Mouse (Mus musculus) megakaryocyte, adult 5-6 weeks (primary cell): ENCODE data around the gene Cdh22. TPM values are rescaled to one million over a fixed set of nuclear protein-coding genes. Genes with fewer than 3 reads are reported as not detected.

ENCODE experiments used
- ATAC-seq: 2 replicates; pipeline ENCODE4 v1.8.0; 2016; ENCODE audit warnings: mild to moderate bottlenecking, inconsistent platforms; ENCODE audit not compliant: poor library complexity, severe bottlenecking
- total RNA-seq, 2 experiments: library from RNA; stranded (forward) in 1 of 2; stranded (reverse) in 1 of 2; fragments of 153-499, 151-499 nt in 1 of 2; fragments of 221-1000, 200-1000 nt in 1 of 2; gene quantifications; 2 replicates each; pipeline versions ENCODE4 v1.2.3 to v1.2.4; 2015 to 2017

Cdh22 gene
- total RNA-seq, 2 experiments from 2014 or later, result 0.07 TPM; not detected in 1

GRCm38 (mm10) chr2:165160466-165160865 lies 74.2 kb downstream of the Cdh22 start:
- no peak for ATAC-seq

GRCm38 (mm10) chr2:165159055-165159688 lies 75.5 kb downstream of the Cdh22 start:
- ATAC-seq, result no peak

GRCm38 (mm10) chr2:165158317-165158716 lies 76.3 kb downstream of the Cdh22 start:
- no peak for ATAC-seq

GRCm38 (mm10) chr2:165157900-165158299 lies 76.8 kb downstream of the Cdh22 start:
- ATAC-seq, result no peak

- no peak for ATAC-seq
These were observed 81.6 kb downstream of the Cdh22 start for GRCm38 (mm10) chr2:165153006-165153405.

GRCm38 (mm10) chr2:165149741-165150140 lies 84.9 kb downstream of the Cdh22 start:
- no peak for ATAC-seq

GRCm38 (mm10) chr2:165145821-165146220 lies 88.8 kb downstream of the Cdh22 start:
- no peak for ATAC-seq

- no peak for ATAC-seq
These were observed 91.2 kb downstream of the Cdh22 start for GRCm38 (mm10) chr2:165143487-165143886.

- ATAC-seq, result no peak
These were observed 98.6 kb downstream of the Cdh22 start for GRCm38 (mm10) chr2:165136049-165136448.

GRCm38 (mm10) chr2:165133566-165133965 lies 101.1 kb downstream of the Cdh22 start:
- peak; percentile 38 for ATAC-seq

GRCm38 (mm10) chr2:165131428-165131827 lies 103.2 kb downstream of the Cdh22 start:
- no peak for ATAC-seq

GRCm38 (mm10) chr2:165129189-165129588 lies 105.5 kb downstream of the Cdh22 start:
- ATAC-seq, result no peak

GRCm38 (mm10) chr2:165126896-165127562 lies 107.6 kb downstream of the Cdh22 start:
- no peak for ATAC-seq

- ATAC-seq, result no peak
These were observed 113.3 kb downstream of the Cdh22 start for GRCm38 (mm10) chr2:165121206-165121840.

- no peak for ATAC-seq
These were observed 113.9 kb downstream of the Cdh22 start for GRCm38 (mm10) chr2:165120765-165121164.

- no peak for ATAC-seq
These were observed 120.9 kb downstream of the Cdh22 start for GRCm38 (mm10) chr2:165113733-165114132.

- peak; percentile 95 for ATAC-seq
These were observed 122.5 kb downstream of the Cdh22 start for GRCm38 (mm10) chr2:165112149-165112548.

- ATAC-seq, result no peak
These were observed 128.1 kb downstream of the Cdh22 start for GRCm38 (mm10) chr2:165106585-165106984.

- ATAC-seq, result no peak
These were observed 129.1 kb downstream of the Cdh22 start for GRCm38 (mm10) chr2:165105513-165106079.

GRCm38 (mm10) chr2:165102920-165103319 lies 131.7 kb downstream of the Cdh22 start:
- peak; percentile 59 for ATAC-seq

GRCm38 (mm10) chr2:165100749-165101148 lies 133.9 kb downstream of the Cdh22 start:
- ATAC-seq, result no peak

GRCm38 (mm10) chr2:165098861-165099260 lies 135.8 kb downstream of the Cdh22 start:
- no peak for ATAC-seq
